Mouse (Mus musculus) kidney, embryonic 14.5 days (tissue): ENCODE measurements at regions not wholly inside any gene's neighbourhood (a gene's known extent, or its start where the extent isn't known, plus 50 kb on each side); places are given as distances from the start of the nearest gene placed in this dataset.

ENCODE experiments used
- ATAC-seq: fragments of 200-750 bp; cut with Nextera tagmentation; 2 replicates; pipeline ENCODE4 v1.8.0; 2017; ENCODE audit warnings: moderate number of reproducible peaks, mild to moderate bottlenecking, moderate TSS enrichment, moderate library complexity; ENCODE audit not compliant: low FRiP score, low TSS enrichment
- H3K27ac ChIP-seq: fragments of 300-500 bp; sonication (generic); 2 replicates; pipeline ENCODE4 v1.5.1; 2014; ENCODE audit warnings: low read depth, mild to moderate bottlenecking, low read length, moderate library complexity, mixed read lengths
- H3K27me3 ChIP-seq: fragments of 300-500 bp; sonication (generic); 2 replicates; pipeline ENCODE4 v1.6.1; 2014; ENCODE audit warnings: mild to moderate bottlenecking, low read length; ENCODE audit not compliant: control insufficient read depth, insufficient read depth
- H3K36me3 ChIP-seq: fragments of 300-500 bp; sonication (generic); 2 replicates; pipeline ENCODE4 v1.6.1; 2014; ENCODE audit warnings: low read length, mixed read lengths; ENCODE audit not compliant: control insufficient read depth, insufficient read depth
- H3K4me1 ChIP-seq: fragments of 300-500 bp; sonication (generic); 2 replicates; pipeline ENCODE4 v1.6.1; 2014; ENCODE audit warnings: low read length, mixed read lengths; ENCODE audit not compliant: control insufficient read depth, insufficient read depth
- H3K4me2 ChIP-seq: fragments of 300-500 bp; sonication (generic); replicated peaks from 2 replicates; pipeline ENCODE4 v1.6.1; 2014; ENCODE audit warnings: low read depth, mild to moderate bottlenecking, low read length
- H3K4me3 ChIP-seq: fragments of 300-500 bp; sonication (generic); 2 replicates; pipeline ENCODE4 v1.5.1; 2014; ENCODE audit warnings: mild to moderate bottlenecking, low read length
- H3K9ac ChIP-seq: fragments of 300-500 bp; sonication (generic); 2 replicates; pipeline ENCODE4 v1.6.1; 2014; ENCODE audit warnings: low read depth, mild to moderate bottlenecking, low read length, moderate library complexity
- H3K9me3 ChIP-seq: fragments of 300-500 bp; sonication (generic); 2 replicates; pipeline ENCODE4 v1.6.1; 2016; ENCODE audit warnings: low read length; ENCODE audit not compliant: control insufficient read depth
- WGBS: fragments of 180-500 bp; shearing (Covaris S2); extraction: QIAGEN DNeasy Blood & Tissue Kit; methylation state at CpG from one replicate; pipeline ENCODE4 v1.1.7; 2014; 5-methylcytosine and 5-hydroxymethylcytosine counted together

GRCm38 (mm10) chr5:52057261-52057660 lies 133.1 kb downstream of the Dhx15 start:
- no peak overlapping the region for H3K4me2 ChIP-seq
- H3K27ac ChIP-seq, result no peak overlapping the region
- no peak overlapping the region for H3K4me3 ChIP-seq
- no peaks in the 10 kb centered on the region for H3K27me3 ChIP-seq
- 83% methylated on average over 1 of the region's 1 CpGs for WGBS
- H3K9ac ChIP-seq, result no peak overlapping the region
- no peak for ATAC-seq
- no peaks in the 10 kb centered on the region for H3K36me3 ChIP-seq
- H3K9me3 ChIP-seq, result no peaks in the 10 kb centered on the region
- H3K4me1 ChIP-seq, result no peaks in the 10 kb centered on the region

DNA sequence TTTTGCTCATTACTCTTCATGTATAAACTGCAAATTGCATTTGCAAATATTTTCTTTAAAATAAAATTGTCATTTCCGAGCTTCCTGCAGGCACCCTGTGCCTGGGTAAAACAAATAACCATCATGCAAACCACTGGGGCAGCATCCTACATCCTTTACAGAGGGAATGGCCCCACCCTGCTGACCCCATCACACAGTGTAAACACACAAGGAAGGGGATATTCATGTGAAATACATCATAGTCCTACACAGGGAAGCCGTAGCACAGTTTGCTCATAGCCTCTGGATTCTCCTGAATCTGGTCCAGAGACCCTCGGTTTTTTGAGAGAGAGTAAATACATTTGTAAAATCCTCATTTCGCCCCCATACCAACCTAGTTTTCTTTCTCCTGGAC lies 138.2 kb downstream of the Dhx15 start:
- Histone ChIP-seq H3K36me3 (no peaks in the 10 kb centered on the region), H3K27ac (no peak overlapping the region), H3K27me3 (no peaks in the 10 kb centered on the region), H3K9me3 (no peaks in the 10 kb centered on the region), H3K4me3 (no peak overlapping the region), H3K9ac (no peak overlapping the region), H3K4me2 (no peak overlapping the region), H3K4me1 (no peaks in the 10 kb centered on the region; the same call in 1 of the 2 replicates)
- WGBS, result 57% methylated on average over 4 of the region's 4 CpGs
- ATAC-seq, result no peak

GRCm38 (mm10) chr5:52051383-52052071 lies 138.8 kb downstream of the Dhx15 start:
- H3K4me2 ChIP-seq, result no peak overlapping the region
- H3K9ac ChIP-seq, result no peak overlapping the region
- H3K4me1 ChIP-seq, result no peaks in the 10 kb centered on the region; the same call in 1 of the 2 replicates
- no peaks in the 10 kb centered on the region for H3K9me3 ChIP-seq
- H3K4me3 ChIP-seq, result no peak overlapping the region
- no peaks in the 10 kb centered on the region for H3K27me3 ChIP-seq
- ATAC-seq, result no peak
- 56% methylated on average over 10 of the region's 10 CpGs for WGBS
- no peaks in the 10 kb centered on the region for H3K36me3 ChIP-seq
- H3K27ac ChIP-seq, result no peak overlapping the region

DNA sequence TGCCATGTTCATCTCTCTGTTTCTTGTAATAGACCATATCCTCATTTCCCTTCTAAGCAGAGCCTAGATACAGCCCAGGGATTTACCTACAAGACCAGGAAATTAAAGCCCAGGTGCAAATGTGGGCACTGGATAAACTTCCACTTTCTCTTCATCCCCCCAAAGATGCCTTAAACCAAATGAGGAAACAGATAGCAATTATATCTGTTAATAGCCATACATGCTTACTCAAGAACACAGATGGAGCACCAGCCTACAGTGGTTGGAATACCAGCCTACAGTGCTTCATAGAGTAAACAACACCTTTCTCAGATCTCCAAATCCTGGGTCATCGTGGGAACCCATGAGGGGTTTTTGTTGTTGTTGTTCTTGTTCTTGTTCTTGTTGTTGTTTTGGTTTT lies 141.5 kb downstream of the Dhx15 start:
- no peak for ATAC-seq
- Histone ChIP-seq H3K36me3 (no peaks in the 10 kb centered on the region), H3K9ac (no peak overlapping the region), H3K4me3 (no peak overlapping the region), H3K9me3 (no peaks in the 10 kb centered on the region), H3K4me2 (no peak overlapping the region), H3K27me3 (no peaks in the 10 kb centered on the region), H3K4me1 (no peaks in the 10 kb centered on the region; the same call in 1 of the 2 replicates), H3K27ac (no peak overlapping the region)
- WGBS, result 83% methylated on average over 1 of the region's 1 CpGs

DNA sequence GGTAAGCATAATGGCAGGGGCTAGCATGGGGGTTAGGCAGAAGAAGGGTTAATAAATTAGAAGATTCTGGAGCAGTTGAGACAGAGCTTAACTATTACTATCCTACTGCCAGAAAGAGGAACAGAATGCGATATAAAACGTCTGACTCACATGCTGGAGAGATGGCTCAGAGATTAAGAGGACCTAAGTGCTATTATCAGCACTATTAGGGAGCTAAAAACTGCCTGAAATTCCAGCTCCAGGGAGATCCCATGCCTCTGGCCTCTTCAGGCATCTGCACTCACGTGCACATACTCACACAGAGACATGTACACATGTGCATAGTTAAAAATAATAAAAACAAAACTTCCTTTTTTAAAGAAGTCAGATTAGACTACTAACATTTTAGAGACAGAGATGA lies 143.6 kb downstream of the Dhx15 start:
- Histone ChIP-seq H3K9ac (no peak overlapping the region), H3K4me3 (no peak overlapping the region), H3K27me3 (no peaks in the 10 kb centered on the region), H3K4me1 (no peaks in the 10 kb centered on the region; the same call in 1 of the 2 replicates), H3K36me3 (no peaks in the 10 kb centered on the region), H3K9me3 (no peaks in the 10 kb centered on the region), H3K27ac (no peak overlapping the region), H3K4me2 (no peak overlapping the region)
- ATAC-seq, result no peak
- 81% methylated on average over 3 of the region's 3 CpGs for WGBS

DNA sequence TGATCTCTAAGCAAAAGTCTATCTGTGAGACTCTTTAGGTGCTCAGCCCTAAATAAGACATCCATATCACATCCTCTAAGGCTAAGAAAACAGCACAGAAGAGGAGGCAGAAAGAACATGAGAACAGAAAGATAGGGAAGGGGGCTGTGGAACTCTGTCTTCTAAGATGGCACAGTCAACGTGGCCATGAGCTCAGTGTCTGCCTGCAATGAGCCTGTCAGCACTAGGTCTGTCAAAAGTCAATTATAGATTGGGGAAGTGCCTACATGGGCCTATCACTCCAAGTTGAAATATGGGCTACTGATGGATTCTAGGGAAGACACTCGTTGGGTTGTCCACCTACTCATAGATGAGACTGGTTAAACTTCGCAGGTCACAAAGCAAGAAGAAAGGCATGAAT lies 146.2 kb downstream of the Dhx15 start:
- no peaks in the 10 kb centered on the region for H3K27me3 ChIP-seq
- no peak overlapping the region for H3K4me2 ChIP-seq
- no peak overlapping the region for H3K4me3 ChIP-seq
- H3K9me3 ChIP-seq, result no peaks in the 10 kb centered on the region
- no peak overlapping the region for H3K27ac ChIP-seq
- no peak for ATAC-seq
- no peak overlapping the region for H3K9ac ChIP-seq
- no peaks in the 10 kb centered on the region for H3K4me1 ChIP-seq
- no peaks in the 10 kb centered on the region for H3K36me3 ChIP-seq
- WGBS, result 84% methylated on average over 3 of the region's 3 CpGs

- no peaks in the 10 kb centered on the region for H3K27me3 ChIP-seq
- WGBS, result 86% methylated on average over 3 of the region's 3 CpGs
- H3K9ac ChIP-seq, result no peak overlapping the region
- no peaks in the 10 kb centered on the region for H3K36me3 ChIP-seq
- H3K4me2 ChIP-seq, result no peak overlapping the region
- H3K27ac ChIP-seq, result no peak overlapping the region
- no peaks in the 10 kb centered on the region for H3K4me1 ChIP-seq
- H3K4me3 ChIP-seq, result no peak overlapping the region
- H3K9me3 ChIP-seq, result no peaks in the 10 kb centered on the region
- no peak for ATAC-seq
Observed at GRCm38 (mm10) chr5:52041447-52041846, 148.9 kb downstream of the Dhx15 start.

DNA sequence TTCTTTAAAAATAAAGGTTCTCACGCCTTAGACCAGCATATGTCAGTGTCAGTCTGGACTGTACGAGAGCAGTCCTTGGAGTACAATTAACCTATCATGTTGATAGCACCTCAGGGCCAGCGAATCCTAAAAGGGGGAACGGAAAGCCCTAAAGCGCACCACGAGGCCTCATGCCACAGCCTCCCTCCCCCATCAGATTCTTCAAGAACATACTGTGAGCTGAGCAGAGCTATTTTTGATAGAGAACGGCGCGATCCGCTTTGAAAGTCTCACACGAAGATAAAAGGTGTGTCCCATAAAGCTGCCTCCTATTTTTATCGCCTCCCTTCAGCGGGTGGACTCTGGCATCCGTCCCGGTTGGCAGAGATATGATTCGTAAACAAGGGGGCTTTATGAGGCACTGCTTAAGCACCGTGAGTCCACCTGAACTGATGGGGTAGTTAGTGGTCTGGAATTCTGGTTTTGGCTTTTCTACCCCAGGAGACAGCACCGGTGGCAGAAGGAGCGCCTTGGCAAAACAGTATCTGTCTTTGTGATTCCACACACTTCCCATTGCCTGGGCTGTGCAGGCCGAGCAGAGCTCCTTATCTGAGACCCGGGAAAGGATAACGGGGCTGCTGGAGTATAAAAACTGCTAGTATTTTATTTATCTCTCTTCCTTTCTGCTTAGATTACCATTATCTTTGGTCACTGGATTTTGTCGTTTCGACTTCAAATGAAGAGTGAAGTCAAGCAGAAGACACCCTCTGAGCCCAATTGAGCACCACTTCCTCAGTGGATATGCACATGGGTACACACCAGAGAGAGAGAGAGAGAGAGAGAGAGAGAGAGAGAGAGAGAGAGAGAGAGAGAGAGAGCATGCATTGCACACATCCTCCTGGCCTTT lies 149.6 kb downstream of the Dhx15 start:
- Histone ChIP-seq H3K4me1 (no peaks in the 10 kb centered on the region), H3K9ac (no peak overlapping the region), H3K4me2 (no peak overlapping the region), H3K36me3 (no peaks in the 10 kb centered on the region), H3K27me3 (no peaks in the 10 kb centered on the region), H3K4me3 (no peak overlapping the region), H3K27ac (no peak overlapping the region), H3K9me3 (no peaks in the 10 kb centered on the region)
- WGBS, result 68% methylated on average over 24 of the region's 24 CpGs
- no peak for ATAC-seq

DNA sequence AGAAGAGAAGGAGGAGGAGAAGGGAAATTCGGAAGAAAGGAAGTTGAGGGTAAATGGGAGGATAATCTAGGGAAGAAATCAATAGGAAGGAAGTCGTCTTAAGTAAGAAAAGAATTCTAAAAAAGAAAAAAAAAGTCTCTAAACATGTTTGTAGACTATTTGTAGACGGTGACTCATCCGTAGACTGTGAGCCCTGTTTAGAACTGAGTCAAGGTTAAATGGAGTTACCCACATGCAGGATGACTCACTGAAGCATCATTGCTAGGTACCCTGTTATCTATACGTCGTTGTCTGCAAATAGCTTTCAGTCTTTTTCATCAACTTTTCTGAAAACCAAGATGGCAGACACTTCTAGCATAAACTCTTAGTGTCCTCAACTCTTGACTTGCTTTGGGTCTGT lies 155.0 kb downstream of the Dhx15 start:
- no peak overlapping the region for H3K4me2 ChIP-seq
- 89% methylated on average over 6 of the region's 6 CpGs for WGBS
- H3K4me1 ChIP-seq, result no peaks in the 10 kb centered on the region
- H3K36me3 ChIP-seq, result no peaks in the 10 kb centered on the region
- H3K27me3 ChIP-seq, result no peaks in the 10 kb centered on the region
- ATAC-seq, result no peak
- H3K27ac ChIP-seq, result no peak overlapping the region
- H3K9ac ChIP-seq, result no peak overlapping the region
- no peaks in the 10 kb centered on the region for H3K9me3 ChIP-seq
- H3K4me3 ChIP-seq, result no peak overlapping the region
